Mouse (Mus musculus) v-Abl transformed pro-B cells (cell line): ENCODE results near the gene Plekhh2.

ENCODE experiments used
- in situ Hi-C, 2 experiments: fragments of 400-800 bp; cut with MboI; formaldehyde crosslinking; loops; one replicate each; pipeline ENCODE4 v1.15.1; 2025; ENCODE audit not compliant: unreplicated experiment in 2 of 2

Plekhh2 gene

GRCm38 (mm10) chr17:84511682-84512515 lies at the start of gene Plekhh2:
Gene Plekhh2 (plus strand): TSS chr17:84511895.
- in situ Hi-C loops, result no loop called here

- in situ Hi-C loops, result no loop called here
Observed at GRCm38 (mm10) chr17:84465753-84466608, 45.7 kb upstream of the Plekhh2 start, which contains the start of gene Thada. Gene Thada (minus strand): TSS chr17:84466205.

GRCm38 (mm10) chr17:84474312-84474711 lies 37.4 kb upstream of the Plekhh2 start:
- in situ Hi-C loops, result loop anchor here in 1 of 2 experiments (5.0 kb wide), 1 partner anchor 602 kb away; no protein-coding TSS in a partner anchor

GRCm38 (mm10) chr17:84477176-84477575 lies 34.5 kb upstream of the Plekhh2 start:
- in situ Hi-C loops, result loop anchor here (25.0 kb wide), 2 partner anchors 1215 to 1440 kb away; no protein-coding TSS in a partner anchor

GRCm38 (mm10) chr17:84478276-84478675 lies 33.4 kb upstream of the Plekhh2 start:
- in situ Hi-C loops, result loop anchor here (25.0 kb wide), 2 partner anchors 1216 to 1441 kb away; no protein-coding TSS in a partner anchor

GRCm38 (mm10) chr17:84480464-84481355 lies 31.0 kb upstream of the Plekhh2 start:
- in situ Hi-C loops, result loop anchor here (5.0 to 25.0 kb wide), 5 partner anchors 503 to 1443 kb away; no protein-coding TSS in a partner anchor

- in situ Hi-C loops, result loop anchor here (5.0 to 25.0 kb wide), 5 partner anchors 506 to 1446 kb away; no protein-coding TSS in a partner anchor
Observed at GRCm38 (mm10) chr17:84482831-84483230, 28.9 kb upstream of the Plekhh2 start.

- in situ Hi-C loops, result loop anchor here (5.0 to 25.0 kb wide), 5 partner anchors 506 to 1446 kb away; no protein-coding TSS in a partner anchor
Observed at GRCm38 (mm10) chr17:84483673-84484320, 27.9 kb upstream of the Plekhh2 start.

- in situ Hi-C loops, result loop anchor here (10.0 to 25.0 kb wide), 3 partner anchors 583 to 1450 kb away; no protein-coding TSS in a partner anchor
Observed at GRCm38 (mm10) chr17:84487415-84487814, 24.3 kb upstream of the Plekhh2 start.

- in situ Hi-C loops, result loop anchor here (25.0 kb wide), 2 partner anchors 1230 to 1455 kb away; no protein-coding TSS in a partner anchor
Observed at GRCm38 (mm10) chr17:84492255-84492880, 19.3 kb upstream of the Plekhh2 start.

- in situ Hi-C loops, result loop anchor here (25.0 kb wide), 2 partner anchors 1235 to 1460 kb away; no protein-coding TSS in a partner anchor
Observed at GRCm38 (mm10) chr17:84497026-84497425, 14.7 kb upstream of the Plekhh2 start.

GRCm38 (mm10) chr17:84497559-84497958 lies 14.1 kb upstream of the Plekhh2 start:
- in situ Hi-C loops, result loop anchor here (25.0 kb wide), 2 partner anchors 1235 to 1460 kb away; no protein-coding TSS in a partner anchor

- in situ Hi-C loops, result loop anchor here (25.0 kb wide), 2 partner anchors 1236 to 1461 kb away; no protein-coding TSS in a partner anchor
Observed at GRCm38 (mm10) chr17:84497972-84498604, 13.6 kb upstream of the Plekhh2 start.

GRCm38 (mm10) chr17:84498639-84499038 lies 13.1 kb upstream of the Plekhh2 start:
- in situ Hi-C loops, result loop anchor here (25.0 kb wide), 2 partner anchors 1236 to 1461 kb away; no protein-coding TSS in a partner anchor

- in situ Hi-C loops, result no loop called here
Observed at GRCm38 (mm10) chr17:84502341-84502740, 9.4 kb upstream of the Plekhh2 start.

GRCm38 (mm10) chr17:84505922-84506321 lies 5.8 kb upstream of the Plekhh2 start:
- in situ Hi-C loops, result no loop called here

- in situ Hi-C loops, result no loop called here
Observed at GRCm38 (mm10) chr17:84508736-84509135, 3.0 kb upstream of the Plekhh2 start.

- in situ Hi-C loops, result no loop called here
Observed at GRCm38 (mm10) chr17:84509176-84509575, 2.5 kb upstream of the Plekhh2 start.
